Mouse (Mus musculus): ENCODE results near the gene Bdkrb2.

DNA sequence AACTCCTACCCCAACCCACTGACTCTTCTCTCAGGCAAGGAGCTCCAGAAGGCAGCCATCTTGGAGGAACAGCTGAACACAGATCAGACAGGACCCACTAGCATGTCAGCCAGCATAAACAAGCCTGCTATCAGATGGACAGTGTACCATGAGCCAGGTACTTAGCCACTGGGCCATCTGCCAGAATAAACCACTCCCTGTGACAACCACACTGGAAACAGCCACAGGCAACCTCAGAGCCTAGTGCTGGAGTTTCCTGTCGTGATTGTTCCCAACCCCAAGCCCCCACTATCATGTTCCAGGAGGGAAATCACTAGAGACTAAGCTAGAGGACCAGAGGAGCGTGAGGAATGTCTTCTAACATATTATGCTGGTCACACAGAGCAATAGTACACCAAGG lies 39.3 kb upstream of the Bdkrb2 start:
- TF ChIP-seq CTCF (IDR thresholded peaks at IDR 0.05; ENCODE audit: low read depth, low read length), result no peak
- no peak for TF ChIP-seq GATA1 (IDR thresholded peaks at IDR 0.05; ENCODE audit: borderline replicate concordance, low read length)
- TF ChIP-seq GATA2 (IDR thresholded peaks at IDR 0.05; ENCODE audit: borderline replicate concordance, low read depth, low read length), result no peak
- no peak for TF ChIP-seq TAL1 (conservative IDR thresholded peaks at IDR 0.05; ENCODE audit: low read depth, low read length)
- no peak for TF ChIP-seq POLR2AphosphoS5 (IDR thresholded peaks at IDR 0.05; ENCODE audit: insufficient replicate concordance, low read depth, low read length)
